ENCODE assay signal across 8 mouse cellular contexts in the genomic region with DNA sequence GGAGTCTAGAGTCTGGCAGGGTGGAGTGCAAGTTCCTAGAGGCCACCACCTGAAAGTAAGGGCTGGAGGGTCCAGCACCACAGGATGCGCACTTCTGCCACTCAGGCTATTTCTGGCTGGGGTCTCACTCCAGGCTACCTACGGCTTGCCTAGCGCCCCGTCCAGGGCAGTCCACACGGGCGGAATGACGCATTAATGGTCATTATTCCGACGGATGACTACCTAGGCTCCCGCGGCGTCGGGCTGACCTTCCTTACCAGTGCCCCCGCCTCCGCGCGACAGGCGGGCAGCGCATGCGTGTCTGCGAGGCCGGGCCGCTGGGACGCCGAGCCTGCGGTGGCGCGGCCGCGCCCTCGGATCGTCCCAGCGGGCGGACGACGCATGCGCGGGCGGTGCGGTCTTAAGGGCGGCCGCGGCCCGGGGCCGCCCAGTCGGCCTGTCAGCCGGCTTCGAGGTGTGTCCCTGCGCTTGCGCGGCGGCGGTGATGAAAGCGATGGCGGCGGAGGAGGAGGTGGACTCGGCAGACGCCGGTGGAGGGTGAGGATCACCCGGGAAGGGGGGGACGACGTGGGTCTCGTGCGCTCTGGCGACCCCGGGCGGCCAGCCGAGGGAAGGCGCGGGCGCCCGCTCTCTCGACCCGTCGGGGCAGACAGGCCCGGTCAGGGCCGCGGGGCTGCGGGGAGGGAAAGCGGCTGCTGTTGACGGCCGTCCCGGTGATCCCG. TPM values are rescaled to one million over a fixed set of nuclear protein-coding genes. Genes with fewer than 3 reads are reported as not detected.
A peak's percentile ranks its signal among the peaks of the same experiment; 100 is the strongest.
DNase-seq lines count a peak whose midpoint lies in the region; ATAC-seq lines count a peak whose summit lies in the region.

A gene (plus strand): TSS at position 306 of the 722 bp plus-strand sequence.

- intact Hi-C loops in left cerebral cortex, postnatal 14 days (cut with DNase I): loop anchor here (10.0 kb wide), 1 partner anchor 343 kb away; no protein-coding TSS in a partner anchor

- peak; percentile 97 for ATAC-seq in intestine, embryonic 14.5 days (replicated peaks; ENCODE audit: low FRiP score, low TSS enrichment, low read depth)

- WGBS in intestine, embryonic 14.5 days: under 1% methylated on average over 81 of the region's 84 CpGs

- no peaks in the 10 kb centered on the region for H3K27me3 ChIP-seq in intestine, embryonic 14.5 days (replicated peaks; ENCODE audit: control insufficient read depth, insufficient read depth, low read length)

- DNase-seq in adrenal gland, adult (ENCODE audit: inconsistent age in 2 of 2, low spot score in 1 of 2): peak; percentile 98 to 99
- peak; percentile 94 for DNase-seq in embryo, embryonic 10.5 days (ENCODE audit: low spot score)
- peak; percentile 95 for DNase-seq in gastrocnemius, postnatal 25 days
- DNase-seq in intestine, embryonic 14.5 days (ENCODE audit: low spot score): peak; percentile 92
- peak; percentile 93 to 95 for DNase-seq in left cerebral cortex, postnatal 14 days (ENCODE audit: low spot score in 2 of 2)
- peak; percentile 96 for DNase-seq in mesoderm, embryonic 11.5 days (ENCODE audit: low read depth, low spot score)
- peak; percentile 87 to 88 for DNase-seq in right cerebral cortex, postnatal 36 days (ENCODE audit: low spot score in 2 of 2)
- peak; percentile 93 for DNase-seq in yolk sac, embryonic 10.5 days (ENCODE audit: low spot score)

- peak within 1 kb of the TSS; percentile 78 for H3K4me2 ChIP-seq in intestine, embryonic 14.5 days (ENCODE audit: low read length)

- no peaks in the 10 kb centered on the region for H3K9me3 ChIP-seq in intestine, embryonic 14.5 days (ENCODE audit: control insufficient read depth, low read length)

- H3K27ac ChIP-seq in intestine, embryonic 14.5 days (ENCODE audit: low read depth): peak within 1 kb of the TSS; percentile 33; the same call in 1 of the 2 replicates

- peak within 1 kb of the TSS; percentile 65 for H3K4me3 ChIP-seq in intestine, embryonic 14.5 days (ENCODE audit: low read depth, low read length)

- no peaks in the 10 kb centered on the region for H3K4me1 ChIP-seq in intestine, embryonic 14.5 days (replicated peaks; ENCODE audit: control insufficient read depth, insufficient read depth, low read length)

- peak within 1 kb of the TSS; percentile 79 for H3K9ac ChIP-seq in intestine, embryonic 14.5 days (ENCODE audit: low read length)

- no peaks in the 10 kb centered on the region for H3K36me3 ChIP-seq in intestine, embryonic 14.5 days (ENCODE audit: control insufficient read depth, insufficient read depth, low read length)

RNA-seq across cellular contexts. Expression of the gene that starts here (rescaled TPM):
- 10 to 100 TPM; 31.7 to 43.5 TPM for total RNA-seq in gastrocnemius, postnatal 25 days (2021)
- polyA plus RNA-seq in intestine, embryonic 14.5 days (2014; fragmentation: Nextera tagmentation; extraction: Ambion mirVana): 20.7 and 24.2 TPM in 2 replicates
- 10 to 100 TPM; 28.4 to 30.3 TPM for total RNA-seq in left cerebral cortex, postnatal 14 days (2021)

Comparison
In these comparisons a context has a peak if more than half of its experiments do, and no peak if none do; other contexts are left out.
1. Peak in every context shown above with its lines: DNase-seq, ATAC-seq, H3K4me3 ChIP-seq and H3K27ac ChIP-seq.